Mouse (Mus musculus) c-Kit-negative CD71-positive TER-119-positive erythroid progenitor cells, embryonic 14.5 days (primary cell): ENCODE data around the gene Cul4a.
"Not testable (repeated sequence)": the region's sequence is repeated elsewhere in the genome, so short reads cannot be mapped to it uniquely, and the experiment has no call there.

Experiments used
- DNase-seq: peaks from one replicate; pipeline ENCODE4 v3.0.0-alpha.2; 2013; ENCODE audit warnings: low read depth, low spot score

Cul4a gene

DNA sequence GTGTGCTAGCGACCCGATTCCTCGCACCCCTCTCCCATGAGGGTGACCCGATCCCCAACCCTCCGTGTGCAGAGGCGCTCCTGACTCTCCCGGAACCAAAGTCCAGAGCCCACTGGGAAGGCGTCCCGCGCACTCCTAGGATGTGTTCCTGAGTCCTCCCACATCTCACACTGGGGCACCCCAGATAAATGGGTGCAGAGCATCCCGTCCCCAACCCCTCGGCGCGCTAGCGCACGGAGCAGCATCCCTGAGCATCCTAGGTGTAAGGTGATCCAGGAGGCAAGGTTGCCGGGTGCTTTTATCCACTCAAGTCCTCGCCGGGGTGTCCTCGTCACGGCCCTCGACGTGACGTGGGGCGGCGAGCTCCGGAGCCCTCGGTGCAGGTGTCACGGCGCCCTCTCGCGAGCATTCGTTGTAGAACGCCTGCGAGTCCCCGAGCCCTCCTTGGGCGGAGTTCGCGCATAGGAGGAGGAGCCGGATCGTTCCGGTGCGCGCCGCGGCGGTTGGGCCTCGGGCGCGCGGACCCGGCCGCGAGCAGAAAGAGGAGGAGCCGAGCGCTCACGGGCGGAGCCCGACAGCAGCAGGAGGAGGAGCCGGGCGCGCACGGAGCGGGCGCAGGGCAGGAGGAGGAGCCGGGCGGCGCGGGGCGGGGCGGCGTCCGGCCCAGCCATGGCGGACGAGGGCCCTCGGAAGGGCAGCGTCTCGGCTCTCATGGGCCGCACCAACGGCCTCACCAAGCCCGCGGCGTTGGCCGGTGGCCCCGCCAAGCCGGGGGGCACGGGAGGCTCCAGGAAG lies at the start of gene Cul4a, which contains the start of gene Pcid2:
Cul4a (plus strand) TSS at position 535 of the 795 bp plus-strand sequence.
Pcid2 (minus strand) TSS at position 373 of the 795 bp plus-strand sequence.
- DNase-seq = peak; percentile 95

GRCm38 (mm10) chr8:13057351-13057750 lies 48.1 kb upstream of the Cul4a start:
- DNase-seq = no peak

DNA sequence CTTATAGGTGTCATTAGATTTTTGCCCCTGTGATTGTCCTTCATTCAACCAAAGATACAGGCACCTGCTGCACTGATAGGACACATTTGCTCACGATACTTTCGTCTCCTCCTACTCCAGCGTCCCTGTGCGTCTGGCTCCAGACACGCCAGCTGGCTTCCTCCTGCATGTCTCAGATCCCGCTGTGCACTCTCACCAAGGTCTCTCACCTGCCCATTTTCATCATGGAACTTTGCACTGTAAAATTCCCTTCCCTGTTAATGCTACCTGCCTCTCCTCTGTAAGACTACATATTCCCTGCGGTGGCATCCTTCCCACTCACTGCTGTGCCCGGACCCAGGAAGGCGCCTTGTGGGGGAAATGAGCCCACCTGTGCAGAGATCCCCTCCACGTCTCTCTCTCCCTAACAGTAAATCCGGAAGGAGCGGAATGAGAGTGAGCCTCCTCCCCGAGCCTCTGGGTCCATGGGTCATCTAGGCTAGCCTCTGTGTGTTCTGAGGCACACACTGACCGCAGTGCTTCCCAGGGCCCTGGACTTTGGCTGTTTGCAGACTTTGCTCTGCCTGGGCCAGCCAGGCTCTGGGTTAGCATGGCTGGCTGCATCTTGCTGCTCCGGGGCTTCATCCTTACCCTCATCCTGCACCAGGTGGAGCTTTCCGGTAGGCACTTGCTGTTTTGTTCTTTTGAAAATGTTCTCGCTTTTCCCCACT lies 44.8 kb upstream of the Cul4a start, which contains the start of gene Proz:
Proz (plus strand) TSS at position 474 of the 710 bp plus-strand sequence.
- DNase-seq = no peak

DNA sequence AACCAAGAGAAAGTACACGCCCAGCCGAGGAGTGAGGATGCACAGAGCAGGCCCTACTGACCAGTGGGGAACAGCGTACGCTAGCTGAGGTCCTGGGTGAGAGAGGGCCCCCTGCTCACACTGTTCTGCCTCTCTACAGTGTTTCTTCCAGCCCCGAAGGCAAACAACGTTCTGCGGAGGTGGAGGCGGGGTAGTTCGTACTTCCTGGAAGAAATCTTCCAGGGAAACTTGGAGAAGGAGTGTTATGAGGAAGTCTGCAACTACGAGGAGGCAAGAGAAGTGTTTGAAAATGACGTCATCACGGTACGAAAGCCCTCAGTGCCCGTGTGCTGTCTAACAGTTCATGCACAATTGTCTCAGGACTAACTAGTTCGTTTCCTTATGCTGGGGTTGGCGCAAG lies 42.3 kb upstream of the Cul4a start:
- DNase-seq = no peak

DNA sequence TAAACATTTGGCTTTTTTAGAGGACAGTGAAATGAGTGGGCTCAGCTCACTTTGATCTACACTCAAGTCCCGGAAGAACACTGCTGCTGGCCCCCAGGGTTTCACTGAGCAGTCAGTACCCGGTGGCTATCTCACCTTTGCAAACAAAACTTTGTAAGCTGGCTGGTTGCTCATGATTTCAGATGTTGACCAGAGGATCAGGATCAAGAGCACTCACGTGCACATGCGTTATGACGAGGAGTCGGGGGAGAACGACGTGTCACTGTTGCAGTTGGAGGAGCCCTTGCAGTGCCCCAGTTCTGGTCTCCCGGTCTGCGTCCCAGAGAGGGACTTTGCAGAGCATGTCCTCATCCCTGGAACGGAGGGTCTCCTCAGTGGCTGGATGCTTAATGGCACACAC lies 32.2 kb upstream of the Cul4a start:
- DNase-seq = no peak

DNA sequence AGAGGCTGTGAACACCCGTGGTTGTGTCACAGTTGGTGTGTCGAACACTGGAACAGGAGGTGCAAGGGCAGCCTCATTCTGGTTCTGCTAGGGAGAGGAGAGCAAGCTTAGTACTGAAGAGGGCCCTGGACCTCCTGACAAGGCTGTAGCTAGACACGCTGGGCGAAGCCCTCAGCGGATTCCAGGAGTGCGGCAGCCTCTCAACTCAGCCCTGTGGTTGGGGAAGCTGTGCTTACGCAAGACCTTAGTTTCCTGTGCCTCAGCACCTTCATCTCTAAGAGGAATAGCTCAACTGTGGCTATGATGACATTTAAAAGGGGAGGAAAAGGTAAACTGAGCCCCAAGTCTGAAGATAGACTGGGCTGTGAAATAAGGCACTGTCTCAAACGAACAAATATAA lies 30.4 kb upstream of the Cul4a start:
- DNase-seq = no peak

DNA sequence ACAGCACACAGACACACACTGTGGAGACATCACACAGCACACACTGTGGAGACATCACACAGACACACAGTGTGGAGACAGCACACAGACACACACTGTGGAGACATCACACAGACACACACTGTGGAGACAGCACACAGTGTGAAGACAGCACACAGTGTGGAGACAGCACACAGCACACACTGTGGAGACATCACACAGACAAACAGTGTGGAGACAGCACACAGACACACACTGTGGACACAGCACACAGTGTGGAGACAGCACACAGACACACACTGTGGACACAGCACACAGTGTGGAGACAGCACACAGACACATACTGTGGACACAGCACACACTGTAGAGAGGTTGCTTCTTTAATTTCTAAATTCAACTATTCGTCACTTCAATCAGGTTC lies 29.8 kb upstream of the Cul4a start:
- not testable (repeated sequence) for DNase-seq

DNA sequence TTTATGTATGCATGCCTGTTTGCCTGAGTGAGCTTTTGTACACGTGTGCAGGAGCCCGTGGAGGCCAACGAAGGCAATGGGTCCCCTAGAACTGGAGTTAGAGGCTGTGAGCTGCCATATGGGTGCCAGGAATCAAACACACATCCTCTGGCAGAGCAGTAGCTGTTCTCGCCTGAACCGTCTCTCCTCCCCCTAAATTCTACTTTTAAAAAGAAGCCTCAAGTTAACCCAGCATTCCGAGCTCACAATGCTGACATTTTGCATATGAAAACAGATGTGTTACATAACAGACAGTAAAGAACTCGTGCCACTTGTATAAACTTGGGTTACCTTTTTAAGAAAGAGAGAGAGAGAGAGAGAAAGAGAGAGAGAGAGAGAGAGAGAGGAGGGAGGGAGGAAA lies 27.9 kb upstream of the Cul4a start:
- no peak for DNase-seq

GRCm38 (mm10) chr8:13104691-13105086 lies 732 bp upstream of the Cul4a start:
- DNase-seq = peak; percentile 77

DNA sequence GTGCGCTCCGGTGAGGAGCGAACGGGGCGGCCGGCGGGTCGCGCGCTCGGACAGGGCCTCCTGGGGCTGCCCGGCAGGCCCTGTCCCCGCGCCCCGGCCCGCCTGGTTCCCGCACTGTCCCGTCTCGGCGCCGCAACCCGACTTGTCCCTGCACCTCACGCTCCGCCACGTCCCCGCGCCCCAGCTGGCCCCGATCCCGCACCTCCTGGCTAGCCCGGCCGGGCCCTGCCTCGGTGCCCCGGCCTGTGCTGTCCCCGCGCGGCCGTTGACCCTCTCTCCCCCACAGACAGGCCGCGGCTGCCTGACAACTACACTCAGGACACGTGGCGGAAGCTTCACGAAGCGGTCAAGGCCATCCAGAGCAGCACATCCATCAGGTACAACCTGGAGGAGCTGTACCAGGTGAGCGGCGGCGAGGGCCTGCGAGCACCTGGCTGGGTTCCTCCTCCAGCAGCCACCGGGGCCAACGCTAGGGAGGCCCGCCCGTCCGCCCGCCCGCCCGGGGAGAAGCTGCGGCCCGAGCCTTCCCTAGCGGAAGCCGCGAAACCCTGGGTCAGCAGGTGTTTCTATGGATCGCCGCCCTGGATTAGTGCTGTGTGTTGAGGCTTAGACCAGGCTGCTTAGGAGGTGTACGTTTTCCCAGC lies 609 bp downstream of the Cul4a start:
- DNase-seq = peak; percentile 47

DNA sequence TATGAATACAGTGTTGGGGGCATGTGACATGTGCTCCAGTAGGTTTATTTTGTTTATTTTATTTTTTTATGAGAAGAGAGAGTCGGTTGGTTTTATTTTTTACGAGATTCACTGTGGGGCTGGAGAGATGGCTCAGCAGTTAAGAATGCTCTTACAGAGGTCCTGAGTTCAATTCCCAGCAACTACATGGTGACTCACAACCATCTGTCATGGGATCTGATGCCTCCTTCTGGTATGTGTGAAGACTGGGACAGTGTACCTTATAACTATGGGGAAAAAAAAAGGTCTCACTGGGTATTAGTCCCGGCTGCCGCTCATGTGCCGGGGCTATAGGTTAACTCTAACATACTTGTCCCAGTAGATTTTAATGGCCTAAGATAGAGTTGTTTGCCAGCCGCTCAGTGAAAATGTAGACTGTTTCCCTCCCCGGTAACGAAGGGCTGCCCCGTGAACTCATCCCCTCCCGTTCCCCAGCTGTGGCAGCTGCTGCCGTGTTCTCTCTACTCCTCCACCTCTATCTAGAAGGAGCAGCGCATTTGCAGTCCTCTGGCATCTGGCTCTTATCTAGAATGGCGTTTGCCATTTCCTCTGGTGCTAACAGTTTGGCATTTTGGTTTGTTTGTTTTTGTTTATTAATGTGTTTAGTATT lies 2.7 kb downstream of the Cul4a start:
- peak; percentile 60 for DNase-seq

DNA sequence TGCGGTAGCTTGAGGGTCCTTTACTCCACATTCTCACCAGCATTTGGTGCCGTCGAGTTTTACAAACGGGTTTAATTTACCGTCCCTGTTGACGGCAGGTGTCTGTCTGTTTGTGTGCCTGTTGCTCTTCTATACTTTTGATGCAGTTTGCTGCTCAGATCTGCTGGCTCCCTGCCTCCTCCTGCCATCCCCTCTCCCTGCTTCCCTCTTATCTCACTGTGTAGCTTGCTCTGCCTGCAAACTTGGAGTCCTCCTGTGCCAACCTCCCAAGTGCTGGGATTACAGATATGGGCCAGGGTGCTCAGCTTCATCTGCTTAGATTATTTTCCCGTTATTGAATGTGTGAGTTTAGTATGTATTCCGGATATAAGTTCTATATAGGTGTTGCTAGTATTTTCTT lies 3.5 kb downstream of the Cul4a start:
- peak; percentile 54 for DNase-seq

DNA sequence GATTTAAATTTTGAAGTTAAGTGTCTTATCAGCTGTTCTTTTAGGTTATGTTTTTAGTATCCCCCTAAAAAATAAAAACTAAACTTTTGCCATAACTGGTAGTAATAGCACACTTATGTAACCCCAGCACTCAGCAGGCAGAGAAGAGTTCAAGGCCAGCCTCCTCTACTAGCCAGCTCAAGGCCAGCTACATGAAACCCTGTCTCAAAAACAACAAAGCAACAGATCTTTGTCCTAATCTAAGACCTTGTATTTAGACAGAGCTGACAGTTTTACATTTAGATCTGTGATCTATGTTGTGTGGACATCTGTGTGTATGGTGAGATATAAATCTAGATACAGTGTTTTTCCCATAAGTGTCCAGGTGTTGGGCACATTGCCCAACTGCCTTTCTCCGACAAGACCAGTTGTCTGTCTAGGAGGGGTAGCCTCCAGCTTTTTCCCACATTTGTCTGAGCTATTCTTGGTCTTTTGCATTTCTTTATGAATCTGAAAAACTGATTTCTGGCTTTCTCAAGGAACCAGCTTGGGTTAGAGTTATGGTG lies 4.1 kb downstream of the Cul4a start:
- no peak for DNase-seq

GRCm38 (mm10) chr8:13111917-13112316 lies 6.5 kb downstream of the Cul4a start:
- no peak for DNase-seq

GRCm38 (mm10) chr8:13113232-13113631 lies 7.8 kb downstream of the Cul4a start:
- no peak for DNase-seq

DNA sequence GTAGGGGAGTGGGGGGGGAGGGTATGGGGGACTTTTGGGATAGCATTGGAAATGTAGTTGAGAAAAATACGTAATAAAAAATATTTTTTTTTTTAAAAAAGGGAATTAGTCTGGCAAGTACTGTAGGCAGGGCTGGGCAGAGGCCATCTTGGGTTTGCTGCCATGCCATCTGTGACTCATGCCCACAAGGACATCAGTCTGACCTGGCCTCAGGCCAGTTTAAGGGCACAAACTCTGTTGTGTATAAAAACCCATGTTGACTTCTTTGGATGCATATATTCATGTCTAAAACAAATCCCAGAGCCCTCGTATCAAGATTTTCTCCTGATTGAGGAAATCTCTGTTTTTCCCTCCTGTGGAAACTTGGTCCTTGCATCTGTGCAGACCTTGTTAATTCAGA lies 11.7 kb downstream of the Cul4a start:
- no peak for DNase-seq

- DNase-seq = no peak
Observed at GRCm38 (mm10) chr8:13118516-13118915, 13.1 kb downstream of the Cul4a start.

- no peak for DNase-seq
Observed at GRCm38 (mm10) chr8:13120882-13121665, 15.7 kb downstream of the Cul4a start.

GRCm38 (mm10) chr8:13122887-13123421 lies 17.5 kb downstream of the Cul4a start:
- no peak for DNase-seq

DNA sequence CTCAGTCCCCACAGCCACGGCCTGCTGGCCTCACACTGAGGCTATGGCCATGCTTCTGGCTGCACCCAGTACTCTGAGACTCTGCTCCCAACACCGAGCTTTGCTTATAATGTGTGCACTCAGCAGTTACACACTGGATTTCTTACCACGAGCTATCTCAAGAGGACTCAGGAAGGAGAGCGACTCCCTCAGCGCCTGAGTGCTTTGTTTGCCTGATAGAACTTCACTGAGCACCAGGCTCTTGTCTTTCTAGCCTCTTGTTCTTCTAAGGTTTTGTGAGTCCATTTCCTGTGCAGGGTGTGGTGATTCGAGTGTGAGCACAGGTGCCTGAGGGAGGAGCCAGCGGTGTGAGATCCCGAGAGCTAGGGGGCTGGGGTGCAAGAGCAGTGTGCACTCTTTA lies 19.5 kb downstream of the Cul4a start:
- no peak for DNase-seq

DNA sequence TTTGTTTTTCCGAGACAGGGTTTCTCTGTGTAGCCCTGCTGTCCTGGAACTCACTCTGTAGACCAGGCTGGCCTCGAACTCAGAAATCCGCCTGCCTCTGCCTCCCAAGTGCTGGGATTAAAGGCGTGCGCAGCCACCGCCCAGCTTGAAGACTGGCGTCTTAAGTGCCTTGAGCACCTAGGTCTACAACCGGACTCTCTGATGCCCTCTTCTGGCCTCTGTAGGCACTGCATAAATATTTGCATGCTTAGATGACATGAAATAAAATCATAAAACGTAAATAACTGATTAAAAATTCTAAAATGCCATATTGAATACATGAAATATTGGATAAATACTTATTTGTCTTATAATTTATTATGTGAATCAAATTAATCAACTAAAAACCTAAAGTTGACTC lies 26.8 kb downstream of the Cul4a start:
- DNase-seq = peak; percentile 65
